Mouse (Mus musculus) small intestine, adult 2 months (tissue): Measurements from ENCODE around the gene Mok.

Experiments used
- CTCF ChIP-seq: fragments of 200-500 bp; IDR thresholded peaks from 2 replicates; pipeline ENCODE4 v1.5.1; 2012; ENCODE audit warnings: low read depth, mild to moderate bottlenecking, control low read depth, inconsistent platforms, low read length, moderate library complexity, mixed read lengths; ENCODE audit not compliant: insufficient replicate concordance, insufficient read length; ENCODE audit errors: extremely low read depth
- POLR2A ChIP-seq: fragments of 200-500 bp; IDR thresholded peaks from 2 replicates; pipeline ENCODE4 v1.6.1; 2012; ENCODE audit warnings: low read depth, mild to moderate bottlenecking, control low read depth, inconsistent platforms, low read length, moderate library complexity

GRCm38 (mm10) chr12:110870107-110870506, 29.4 kb upstream of the Mok start:
- TF ChIP-seq CTCF (no peak), POLR2A (no peak)
